Mouse (Mus musculus) heart, embryonic 10.5 days (tissue): ENCODE data around the gene Ccdc80. TPM values are rescaled to one million over a fixed set of nuclear protein-coding genes. Genes with fewer than 3 reads are reported as not detected.

Source experiments
- DNase-seq: peaks from one replicate; pipeline ENCODE4 v3.0.0-alpha.2; 2017; ENCODE audit warnings: low spot score
- H3K27ac ChIP-seq: fragments of 300-500 bp; sonication (generic); 2 replicates; pipeline ENCODE4 v1.5.1; 2016; ENCODE audit warnings: mild to moderate bottlenecking
- H3K27me3 ChIP-seq: fragments of 300-500 bp; sonication (generic); 2 replicates; pipeline ENCODE4 v1.6.1; 2016; ENCODE audit warnings: mild to moderate bottlenecking; ENCODE audit not compliant: poor library complexity, insufficient read depth, severe bottlenecking
- H3K36me3 ChIP-seq: fragments of 300-500 bp; sonication (generic); 2 replicates; pipeline ENCODE4 v1.6.1; 2016; ENCODE audit warnings: mild to moderate bottlenecking, moderate library complexity
- H3K4me1 ChIP-seq: fragments of 300-500 bp; sonication (generic); 2 replicates; pipeline ENCODE4 v1.6.1; 2016; ENCODE audit warnings: mild to moderate bottlenecking
- H3K4me3 ChIP-seq: fragments of 300-500 bp; sonication (generic); 2 replicates; pipeline ENCODE4 v1.5.1; 2016; ENCODE audit warnings: mild to moderate bottlenecking, moderate library complexity
- H3K9me3 ChIP-seq: fragments of 300-500 bp; sonication (generic); 2 replicates; pipeline ENCODE4 v1.6.1; 2016; ENCODE audit warnings: mild to moderate bottlenecking, moderate library complexity
- WGBS: fragments of 180-500 bp; shearing (Covaris S2); methylation state at CpG from one replicate; pipeline ENCODE4 v1.1.7; 2016; 5-methylcytosine and 5-hydroxymethylcytosine counted together
- polyA plus RNA-seq: library from polyadenylated mRNA; unstranded; fragments of >200 nt; fragmentation: Nextera tagmentation; extraction: Ambion mirVana; gene quantifications from 2 replicates; pipeline ENCODE4 v1.2.1, GENCODE M21; 2016

Ccdc80 gene
- 66.7 and 78.8 TPM in 2 replicates for polyA plus RNA-seq

DNA sequence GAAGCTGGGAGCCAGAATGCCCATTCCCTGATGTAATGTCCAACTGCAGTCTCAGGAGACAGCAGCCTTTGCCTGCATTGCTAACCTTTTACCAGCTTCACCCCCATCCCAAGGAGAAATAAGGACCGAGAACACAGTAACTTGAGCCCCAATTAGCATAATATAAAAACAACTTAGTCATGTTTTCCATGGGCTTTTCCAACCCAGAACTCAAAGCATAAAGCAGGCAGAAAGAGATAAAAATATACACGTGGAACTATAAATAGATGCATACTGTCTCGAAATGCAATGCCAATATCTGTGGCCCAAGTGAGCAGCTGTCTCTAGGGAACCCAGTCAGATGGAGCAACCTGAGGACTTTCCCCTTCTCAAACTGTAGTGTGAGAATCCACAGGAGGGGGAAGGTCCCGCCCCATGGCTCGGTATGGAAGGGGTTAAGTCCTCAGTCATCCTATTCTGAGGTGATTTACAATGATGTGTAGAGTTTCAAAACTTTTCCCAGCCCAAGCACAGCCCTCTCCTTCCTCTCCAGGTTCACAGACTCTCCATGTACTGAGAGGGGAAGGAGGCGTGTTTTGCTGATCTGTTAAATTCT lies at the start of gene Ccdc80:
Ccdc80 (plus strand) TSS at position 266 of the 595 bp plus-strand sequence.
- Histone ChIP-seq H3K4me3 (peak within 1 kb of the TSS; percentile 61), H3K4me1 (peaks cover 45% of the 10 kb centered on the region), H3K27me3 (no peaks in the 10 kb centered on the region), H3K9me3 (no peaks in the 10 kb centered on the region), H3K36me3 (peaks cover 10% of the 10 kb centered on the region), H3K27ac (peak within 1 kb of the TSS; percentile 91)
- whole genome bisulfite sequencing: 12% methylated on average over 6 of the region's 6 CpGs
- DNase-seq: peak; percentile 78

DNA sequence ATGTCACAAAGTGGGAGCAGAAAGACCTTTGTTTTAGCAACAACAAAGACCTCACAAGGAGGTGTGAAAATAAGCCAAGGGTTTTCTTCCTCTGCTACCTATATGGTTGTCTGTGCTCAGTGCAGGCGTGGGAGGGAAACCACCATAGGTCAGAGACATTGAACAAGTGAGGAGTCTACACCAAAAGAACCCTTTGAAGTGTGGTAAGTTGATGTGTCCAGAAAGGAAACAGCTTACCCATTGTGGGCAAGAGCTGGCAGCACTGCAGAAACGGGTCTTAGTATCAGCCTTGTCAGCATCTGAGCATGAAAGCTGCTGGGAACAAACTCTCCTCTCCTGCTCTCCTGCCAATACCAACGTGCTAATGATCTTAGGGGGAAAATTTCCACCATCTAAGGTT lies 48.4 kb upstream of the Ccdc80 start:
- Histone ChIP-seq H3K27ac (no peak overlapping the region), H3K27me3 (no peaks in the 10 kb centered on the region), H3K4me3 (no peak overlapping the region), H3K36me3 (no peaks in the 10 kb centered on the region), H3K9me3 (no peaks in the 10 kb centered on the region), H3K4me1 (no peaks in the 10 kb centered on the region)
- DNase-seq: no peak
- WGBS: 50% methylated on average over 3 of the region's 3 CpGs

DNA sequence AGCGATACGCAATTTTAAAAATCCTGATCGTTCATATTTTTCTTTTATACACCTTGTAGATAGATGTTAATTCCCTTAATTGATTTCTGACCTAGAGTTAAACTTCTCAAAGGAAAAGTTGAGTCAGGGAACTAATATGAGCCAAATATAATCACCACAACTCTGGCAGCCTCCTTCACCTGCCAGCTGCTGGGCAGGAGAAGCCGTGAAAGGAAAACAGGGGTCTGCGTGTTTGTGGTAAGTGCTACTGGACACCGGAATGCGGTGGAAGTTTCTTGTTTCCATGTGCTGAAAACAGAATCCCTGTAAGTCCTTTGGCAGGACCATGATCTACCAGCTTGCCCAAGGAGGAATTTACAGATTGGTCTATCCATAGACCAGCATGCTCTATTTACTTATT lies 36.0 kb upstream of the Ccdc80 start:
- H3K9me3 ChIP-seq: no peaks in the 10 kb centered on the region
- no peaks in the 10 kb centered on the region for H3K36me3 ChIP-seq
- peaks cover 7% of the 10 kb centered on the region; the same call in 1 of the 2 replicates for H3K4me1 ChIP-seq
- H3K27me3 ChIP-seq: no peaks in the 10 kb centered on the region
- no peak for DNase-seq
- H3K27ac ChIP-seq: no peak overlapping the region
- WGBS: 89% methylated on average over 7 of the region's 7 CpGs
- no peak overlapping the region for H3K4me3 ChIP-seq

DNA sequence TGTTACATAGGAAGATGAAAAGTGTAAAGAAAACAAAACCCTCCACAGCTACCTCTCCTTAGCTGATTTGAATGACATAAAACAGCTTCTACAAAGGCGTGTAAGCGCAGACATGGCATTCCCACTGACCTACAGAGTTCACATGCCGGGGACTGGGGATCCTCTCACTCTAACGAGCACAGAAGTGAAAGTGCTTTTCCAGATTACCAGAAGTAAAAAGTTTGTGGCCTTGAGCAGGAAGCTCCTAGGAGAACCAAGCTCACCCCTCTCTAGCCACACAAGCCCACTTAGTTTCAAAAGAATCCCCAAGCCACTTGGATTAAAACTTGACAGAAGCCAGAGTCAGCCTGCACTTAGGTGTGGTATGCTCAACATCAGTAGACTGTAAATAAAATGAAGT lies 35.3 kb upstream of the Ccdc80 start:
- peaks cover 7% of the 10 kb centered on the region; the same call in 1 of the 2 replicates for H3K4me1 ChIP-seq
- no peak for DNase-seq
- H3K9me3 ChIP-seq: no peaks in the 10 kb centered on the region
- 61% methylated on average over 4 of the region's 4 CpGs for WGBS
- H3K27ac ChIP-seq: no peak overlapping the region
- no peaks in the 10 kb centered on the region for H3K36me3 ChIP-seq
- no peaks in the 10 kb centered on the region for H3K27me3 ChIP-seq
- no peak overlapping the region for H3K4me3 ChIP-seq

DNA sequence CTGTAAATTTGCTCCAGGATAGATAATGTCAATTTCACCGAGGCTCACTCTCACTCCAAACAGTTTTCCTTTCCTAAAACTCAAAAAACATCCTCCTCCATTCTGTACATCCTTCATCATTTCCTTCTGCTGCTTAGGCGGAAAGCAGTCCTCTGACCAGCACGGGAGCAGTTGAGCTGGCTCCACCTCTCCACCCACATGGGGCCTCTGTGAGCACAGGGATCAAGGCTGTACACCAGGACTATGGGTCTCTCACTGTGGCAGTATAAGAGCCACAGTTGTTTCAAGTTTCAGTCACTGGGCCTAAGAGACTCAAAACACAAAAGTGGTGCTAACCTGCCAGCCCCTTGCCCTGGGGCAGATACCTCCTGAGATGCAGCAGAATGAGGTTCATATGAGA lies 32.1 kb upstream of the Ccdc80 start:
- no peak overlapping the region for H3K27ac ChIP-seq
- H3K36me3 ChIP-seq: no peaks in the 10 kb centered on the region
- H3K4me3 ChIP-seq: no peak overlapping the region
- H3K27me3 ChIP-seq: no peaks in the 10 kb centered on the region
- no peak for DNase-seq
- WGBS: 42% methylated on average over 3 of the region's 3 CpGs
- H3K9me3 ChIP-seq: no peaks in the 10 kb centered on the region
- H3K4me1 ChIP-seq: peaks cover 7% of the 10 kb centered on the region; the same call in 1 of the 2 replicates

DNA sequence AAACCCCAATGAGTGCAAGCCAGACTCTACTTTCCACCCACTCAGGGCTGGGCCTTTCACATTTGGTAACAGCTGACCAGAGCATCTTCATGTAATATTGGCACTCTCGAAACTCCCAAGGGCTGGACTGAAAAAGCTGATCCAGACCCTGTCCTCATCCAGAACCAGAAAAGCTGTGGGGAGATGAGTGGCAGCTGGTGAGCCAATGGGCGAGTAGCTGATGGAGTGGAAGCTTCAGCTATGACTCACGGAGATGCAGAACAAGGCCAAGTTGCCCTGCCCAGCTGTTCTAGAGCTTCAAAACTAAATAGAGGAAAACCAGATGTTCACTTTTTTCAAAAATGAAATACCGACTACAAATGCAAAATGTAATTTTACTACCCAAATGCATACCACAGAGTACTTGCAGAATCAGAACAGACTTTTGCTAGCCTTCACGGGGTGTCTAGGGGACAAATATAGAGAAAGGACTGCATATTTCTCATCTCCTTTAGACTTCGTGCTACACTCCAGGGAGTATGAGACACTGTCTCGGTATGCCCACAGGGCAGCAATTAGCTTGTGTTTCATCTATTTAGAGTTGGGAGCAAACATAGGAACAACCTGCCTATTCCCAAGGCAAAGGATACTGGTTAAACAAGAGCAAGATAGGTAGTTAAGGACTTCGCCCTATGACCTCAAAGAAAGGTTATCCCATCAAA lies 22.7 kb upstream of the Ccdc80 start:
- no peaks in the 10 kb centered on the region for H3K27me3 ChIP-seq
- no peak for DNase-seq
- WGBS: 82% methylated on average over 8 of the region's 8 CpGs

DNA sequence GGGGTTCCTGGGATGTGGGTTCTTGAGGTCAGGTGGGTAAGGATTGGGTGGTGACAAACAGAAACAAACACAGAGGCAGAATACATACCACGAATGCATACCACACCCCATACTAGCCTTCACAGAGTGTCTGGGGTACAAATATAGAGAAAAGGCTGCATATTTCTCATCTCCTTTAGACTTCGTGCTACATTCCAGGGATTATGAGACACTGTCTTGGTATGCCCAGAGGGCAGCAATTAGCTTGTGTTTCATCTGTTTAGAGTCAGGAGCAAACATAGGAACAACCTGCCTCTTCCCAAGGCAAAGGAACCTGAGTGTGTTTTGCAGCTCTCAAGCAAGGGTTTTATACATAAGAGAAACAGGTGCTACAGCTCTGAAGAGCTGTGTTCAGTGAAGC lies 21.8 kb upstream of the Ccdc80 start:
- H3K27me3 ChIP-seq: no peaks in the 10 kb centered on the region
- no peaks in the 10 kb centered on the region for H3K4me1 ChIP-seq
- no peak for DNase-seq
- WGBS: 75% methylated on average over 2 of the region's 2 CpGs
- H3K9me3 ChIP-seq: no peaks in the 10 kb centered on the region
- no peaks in the 10 kb centered on the region for H3K36me3 ChIP-seq
- H3K4me3 ChIP-seq: no peak overlapping the region
- H3K27ac ChIP-seq: no peak overlapping the region

More for the DNA sequence above, 22.7 kb upstream of the Ccdc80 start:
- Histone ChIP-seq H3K36me3 (no peaks in the 10 kb centered on the region), H3K4me1 (no peaks in the 10 kb centered on the region), H3K27ac (no peak overlapping the region), H3K4me3 (no peak overlapping the region), H3K9me3 (no peaks in the 10 kb centered on the region)

DNA sequence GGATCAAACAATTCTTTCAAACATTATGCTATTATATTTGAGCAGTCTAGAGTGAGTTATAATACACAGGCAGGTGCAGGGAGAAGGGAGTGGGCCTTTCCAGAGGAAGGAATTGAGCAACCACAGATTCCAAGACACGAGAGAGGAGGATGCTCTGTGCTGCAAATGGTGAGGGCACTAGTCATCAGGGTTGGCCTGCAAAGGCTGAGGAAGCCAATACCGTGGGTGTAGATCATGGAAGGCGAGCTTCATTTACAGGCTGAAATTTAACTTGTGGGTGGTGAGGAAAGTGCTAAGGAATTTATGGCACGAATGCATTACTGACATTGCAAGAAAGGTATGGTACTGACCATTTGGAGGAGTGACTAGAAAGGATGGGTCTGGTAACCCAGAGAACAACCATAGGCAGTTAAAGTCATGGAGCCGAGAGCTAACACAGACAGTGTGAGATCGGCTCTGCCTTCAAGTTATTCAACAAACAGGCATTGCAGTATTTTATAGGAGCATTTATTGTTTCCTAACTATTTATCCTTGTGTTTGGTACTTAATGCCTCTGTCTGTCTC lies 15.6 kb upstream of the Ccdc80 start:
- no peak for DNase-seq
- Histone ChIP-seq H3K27ac (no peak overlapping the region), H3K9me3 (no peaks in the 10 kb centered on the region), H3K4me3 (no peak overlapping the region), H3K36me3 (no peaks in the 10 kb centered on the region), H3K27me3 (no peaks in the 10 kb centered on the region), H3K4me1 (peaks cover 9% of the 10 kb centered on the region; the same call in 1 of the 2 replicates)
- WGBS: 82% methylated on average over 6 of the region's 6 CpGs

DNA sequence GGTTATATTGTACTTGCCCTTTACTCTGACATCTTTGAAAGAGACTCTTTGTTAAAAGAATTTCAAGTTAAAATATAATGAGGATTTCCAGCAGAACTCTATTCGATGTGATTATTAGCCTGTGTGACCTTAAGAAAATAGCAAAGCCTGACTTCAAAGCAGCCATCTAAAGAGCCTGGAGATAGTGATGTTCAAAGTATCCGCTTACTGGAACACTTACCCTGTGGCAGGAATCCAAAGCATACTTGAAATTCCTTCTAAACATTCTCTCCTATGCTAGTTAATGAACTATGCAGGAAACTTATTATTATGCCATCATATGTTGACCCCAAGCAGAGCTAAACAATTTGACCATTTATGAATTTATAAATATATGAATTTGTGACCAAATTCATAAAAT lies 13.9 kb upstream of the Ccdc80 start:
- Histone ChIP-seq H3K4me1 (peaks cover 9% of the 10 kb centered on the region; the same call in 1 of the 2 replicates), H3K36me3 (no peaks in the 10 kb centered on the region), H3K27me3 (no peaks in the 10 kb centered on the region), H3K9me3 (no peaks in the 10 kb centered on the region), H3K27ac (no peak overlapping the region), H3K4me3 (no peak overlapping the region)
- WGBS: 22% methylated on average over 2 of the region's 2 CpGs
- no peak for DNase-seq

DNA sequence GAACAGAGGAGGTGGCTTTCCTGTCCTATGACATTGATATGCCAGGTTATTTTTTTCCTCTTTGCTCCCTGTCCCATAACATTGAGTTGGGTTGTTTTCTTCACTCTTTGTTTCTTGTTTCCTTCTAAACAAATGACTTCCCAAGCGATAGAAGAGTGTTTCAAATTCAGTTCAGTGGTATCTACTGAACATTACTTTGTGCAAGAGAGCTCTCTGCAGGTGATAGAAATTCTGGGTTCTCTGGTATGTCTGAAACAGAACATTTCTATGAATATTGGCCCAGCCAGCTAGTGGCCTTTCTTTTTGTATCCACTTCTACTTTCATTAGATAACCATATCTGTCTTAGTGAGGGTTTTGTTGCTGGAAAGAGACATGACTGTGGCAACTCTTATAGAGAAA lies 4.4 kb upstream of the Ccdc80 start:
- peaks cover 14% of the 10 kb centered on the region; the same call in 1 of the 2 replicates for H3K4me1 ChIP-seq
- no peaks in the 10 kb centered on the region for H3K9me3 ChIP-seq
- DNase-seq: no peak
- no peak overlapping the region for H3K27ac ChIP-seq
- H3K36me3 ChIP-seq: no peaks in the 10 kb centered on the region
- no peak overlapping the region for H3K4me3 ChIP-seq
- 73% methylated on average over 1 of the region's 1 CpGs for WGBS
- no peaks in the 10 kb centered on the region for H3K27me3 ChIP-seq

DNA sequence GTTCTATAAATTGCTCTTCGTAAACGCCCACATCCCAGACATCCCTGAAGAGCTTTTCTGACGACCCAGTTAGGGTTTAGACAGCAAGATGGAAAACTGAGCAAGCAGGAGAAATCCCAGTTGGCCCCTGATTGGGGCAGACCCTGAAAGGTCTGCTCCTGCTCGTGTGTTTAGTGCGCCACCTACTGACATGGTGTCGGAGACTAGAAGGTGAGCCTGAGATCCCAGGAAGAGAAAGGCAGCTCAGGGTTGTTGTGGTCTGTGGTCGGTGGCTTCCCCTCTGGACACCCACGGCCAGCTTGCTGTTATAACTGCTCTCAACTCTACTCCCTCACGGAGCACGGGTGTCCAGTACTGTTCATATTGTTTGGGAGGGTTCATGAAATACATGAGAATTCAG lies 3.2 kb upstream of the Ccdc80 start:
- Histone ChIP-seq H3K9me3 (no peaks in the 10 kb centered on the region), H3K27ac (peak overlapping the region; percentile 74; the same call in 1 of the 2 replicates), H3K36me3 (no peaks in the 10 kb centered on the region), H3K4me1 (peaks cover 18% of the 10 kb centered on the region; the same call in 1 of the 2 replicates), H3K4me3 (no peak overlapping the region), H3K27me3 (no peaks in the 10 kb centered on the region)
- 11% methylated on average over 10 of the region's 10 CpGs for WGBS
- DNase-seq: peak; percentile 88

DNA sequence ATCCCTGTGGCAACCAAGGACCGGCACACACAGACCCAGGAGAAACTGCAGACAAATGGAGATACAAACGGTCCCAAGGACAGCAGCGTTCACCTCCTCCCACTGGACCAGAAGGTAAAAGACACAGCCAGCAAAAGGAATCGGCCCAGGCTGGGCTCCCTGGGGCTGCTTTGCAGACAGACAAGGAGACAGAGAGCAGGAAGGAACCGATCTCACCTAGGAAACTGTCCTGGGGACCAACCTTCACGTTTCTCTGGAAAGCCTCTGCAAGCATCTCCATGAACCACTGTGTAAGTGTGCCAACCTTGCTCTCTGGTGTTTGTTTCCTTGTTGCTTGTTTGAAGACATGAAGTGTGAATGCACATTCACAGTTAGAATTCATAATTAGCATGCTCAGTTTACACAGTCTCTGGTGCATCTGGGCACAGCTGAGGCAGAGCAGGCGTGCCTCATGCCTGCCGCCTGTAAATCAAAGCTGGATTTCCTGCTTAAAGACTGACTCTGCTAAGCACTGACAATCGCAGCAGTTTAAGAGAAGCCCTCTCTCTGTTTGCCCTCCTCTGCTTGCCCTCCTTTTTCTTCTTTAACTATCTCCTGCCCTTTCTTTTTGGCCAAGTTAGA lies 1.0 kb downstream of the Ccdc80 start:
- Histone ChIP-seq H3K36me3 (peaks cover 10% of the 10 kb centered on the region), H3K4me1 (peaks cover 51% of the 10 kb centered on the region), H3K27ac (peak overlapping the region; percentile 91), H3K9me3 (no peaks in the 10 kb centered on the region), H3K4me3 (peak overlapping the region; percentile 61), H3K27me3 (no peaks in the 10 kb centered on the region)
- DNase-seq: no peak
- WGBS: 4% methylated on average over 9 of the region's 9 CpGs

DNA sequence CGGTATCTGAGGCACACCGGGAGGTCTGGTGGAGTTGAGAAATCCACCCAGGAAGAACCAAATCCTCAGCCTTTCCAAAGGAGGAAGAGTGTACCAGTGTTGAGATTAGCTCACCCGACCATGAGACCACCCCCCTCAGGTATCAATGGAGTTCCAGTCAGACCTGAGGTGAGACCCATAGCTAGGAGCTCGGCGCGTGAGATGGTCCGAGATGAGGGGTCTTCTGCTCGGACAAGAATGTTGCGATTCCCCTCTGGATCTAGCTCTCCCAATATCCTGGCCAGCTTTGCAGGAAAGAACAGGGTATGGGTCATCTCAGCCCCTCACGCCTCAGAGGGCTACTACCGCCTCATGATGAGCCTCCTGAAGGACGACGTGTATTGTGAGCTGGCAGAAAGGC lies 1.8 kb downstream of the Ccdc80 start:
- Histone ChIP-seq H3K27ac (peak overlapping the region; percentile 91; the same call in 1 of the 2 replicates), H3K27me3 (no peaks in the 10 kb centered on the region), H3K36me3 (peaks cover 10% of the 10 kb centered on the region), H3K4me3 (peak overlapping the region; percentile 61), H3K4me1 (peaks cover 51% of the 10 kb centered on the region), H3K9me3 (no peaks in the 10 kb centered on the region)
- DNase-seq: no peak
- WGBS: 77% methylated on average over 13 of the region's 13 CpGs
